Mouse (Mus musculus) limb, embryonic 13.5 days (tissue): ENCODE measurements around the gene Spock1. TPM values are rescaled to one million over a fixed set of nuclear protein-coding genes. Genes with fewer than 3 reads are reported as not detected.

Experiments
- ATAC-seq: fragments of 200-750 bp; cut with Nextera tagmentation; 2 replicates; pipeline ENCODE4 v1.8.0; 2017; ENCODE audit warnings: low read depth, moderate number of reproducible peaks, moderate TSS enrichment; ENCODE audit not compliant: low FRiP score
- H3K27ac ChIP-seq: fragments of 300-500 bp; sonication (generic); 2 replicates; pipeline ENCODE4 v1.5.1; 2015; ENCODE audit warnings: inconsistent platforms, mild to moderate bottlenecking, moderate library complexity
- H3K27me3 ChIP-seq: fragments of 300-500 bp; sonication (generic); 2 replicates; pipeline ENCODE4 v1.6.1; 2015; ENCODE audit warnings: mild to moderate bottlenecking, inconsistent platforms
- H3K36me3 ChIP-seq: fragments of 300-500 bp; sonication (generic); 2 replicates; pipeline ENCODE4 v1.6.1; 2015; ENCODE audit warnings: inconsistent platforms, mild to moderate bottlenecking, moderate library complexity
- H3K4me1 ChIP-seq: fragments of 300-500 bp; sonication (generic); 2 replicates; pipeline ENCODE4 v1.6.1; 2015; ENCODE audit warnings: inconsistent platforms
- H3K4me2 ChIP-seq: fragments of 300-500 bp; sonication (generic); replicated peaks from 2 replicates; pipeline ENCODE4 v1.6.1; 2015; ENCODE audit warnings: inconsistent platforms, mild to moderate bottlenecking, moderate library complexity
- H3K4me3 ChIP-seq: fragments of 300-500 bp; sonication (generic); 2 replicates; pipeline ENCODE4 v1.5.1; 2015; ENCODE audit warnings: moderate library complexity, mild to moderate bottlenecking, inconsistent platforms
- H3K9ac ChIP-seq: fragments of 300-500 bp; sonication (generic); 2 replicates; pipeline ENCODE4 v1.6.1; 2015; ENCODE audit warnings: mild to moderate bottlenecking, inconsistent platforms
- H3K9me3 ChIP-seq: fragments of 300-500 bp; sonication (generic); 2 replicates; pipeline ENCODE4 v1.6.1; 2016; ENCODE audit warnings: inconsistent platforms
- WGBS: fragments of 180-500 bp; shearing (Covaris S2); methylation state at CpG from one replicate; pipeline ENCODE4 v1.1.7; 2015; 5-methylcytosine and 5-hydroxymethylcytosine counted together
- polyA plus RNA-seq: library from polyadenylated mRNA; unstranded; fragments of >200 nt; fragmentation: Nextera tagmentation; extraction: Ambion mirVana; gene quantifications from 2 replicates; pipeline ENCODE4 v1.2.1, GENCODE M21; 2015

Gene Spock1
- polyA plus RNA-seq, 1 experiment from 2014 or later = 2.4 TPM

GRCm38 (mm10) chr13:57796951-57797692 is 111.0 kb downstream of the Spock1 start:
- Histone ChIP-seq H3K9ac (no peak overlapping the region), H3K4me2 (no peak overlapping the region), H3K9me3 (no peaks in the 10 kb centered on the region), H3K27ac (no peak overlapping the region), H3K4me3 (no peak overlapping the region), H3K36me3 (no peaks in the 10 kb centered on the region), H3K4me1 (peaks cover 12% of the 10 kb centered on the region), H3K27me3 (no peaks in the 10 kb centered on the region)
- 79% methylated on average over 10 of the region's 10 CpGs for WGBS
- no peak for ATAC-seq

DNA sequence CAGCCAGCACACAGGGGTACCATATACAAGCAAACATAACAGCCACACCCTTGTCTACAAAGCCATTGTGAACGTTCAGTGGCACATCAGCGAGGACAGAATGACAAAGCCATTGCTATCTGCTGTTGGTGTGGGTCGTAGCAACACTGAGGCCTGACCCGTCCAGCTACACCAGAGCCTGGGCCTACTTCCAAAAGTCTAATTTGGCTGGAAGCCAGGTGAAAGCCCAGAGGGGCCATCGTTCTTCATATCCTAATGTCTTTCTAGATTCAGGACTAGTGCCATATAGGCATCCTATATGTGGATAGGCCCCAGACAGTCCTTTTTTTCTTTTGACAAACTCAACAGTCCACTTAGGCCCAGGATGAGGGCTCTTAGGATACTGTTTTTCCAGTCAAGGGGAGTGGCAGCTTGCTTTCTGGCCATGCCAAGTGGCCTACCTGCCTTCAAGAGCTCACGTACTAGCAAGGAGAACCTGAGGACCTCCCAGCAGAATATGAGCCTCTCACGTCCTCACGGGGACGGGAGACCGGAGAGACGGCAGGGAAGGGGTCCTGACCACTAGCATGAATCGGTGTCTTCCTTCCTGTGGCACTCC is 114.4 kb downstream of the Spock1 start:
- H3K27ac ChIP-seq = no peak overlapping the region
- peaks cover 12% of the 10 kb centered on the region for H3K4me1 ChIP-seq
- 85% methylated on average over 12 of the region's 12 CpGs for WGBS
- H3K4me3 ChIP-seq = no peak overlapping the region
- ATAC-seq = no peak
- H3K27me3 ChIP-seq = no peaks in the 10 kb centered on the region
- no peaks in the 10 kb centered on the region for H3K9me3 ChIP-seq
- no peaks in the 10 kb centered on the region for H3K36me3 ChIP-seq
- H3K4me2 ChIP-seq = no peak overlapping the region
- no peak overlapping the region for H3K9ac ChIP-seq

DNA sequence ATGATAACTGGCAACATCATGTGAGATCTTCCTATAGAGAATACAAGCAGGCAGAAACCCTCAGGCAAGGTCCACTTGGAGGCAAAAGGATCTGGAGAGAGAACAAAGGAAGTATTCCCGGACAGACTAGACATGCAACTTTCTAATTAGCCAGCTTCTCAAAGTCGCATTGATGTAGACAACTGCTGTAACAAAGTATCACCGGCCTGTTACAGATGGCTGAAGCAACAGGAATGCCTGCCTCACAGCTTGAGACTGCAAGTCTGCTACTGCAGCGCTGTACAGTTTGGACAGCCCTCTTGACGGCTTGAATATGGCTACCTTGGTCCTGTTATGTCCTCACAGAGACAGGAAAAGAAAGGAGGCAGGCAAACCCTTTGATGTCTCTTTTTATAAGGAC is 118.3 kb downstream of the Spock1 start:
- ATAC-seq = no peak
- Histone ChIP-seq H3K9ac (no peak overlapping the region), H3K27ac (no peak overlapping the region), H3K9me3 (peaks cover 6% of the 10 kb centered on the region), H3K36me3 (no peaks in the 10 kb centered on the region), H3K4me3 (no peak overlapping the region), H3K4me1 (no peaks in the 10 kb centered on the region), H3K4me2 (no peak overlapping the region), H3K27me3 (no peaks in the 10 kb centered on the region)
- WGBS = 32% methylated on average over 5 of the region's 5 CpGs

GRCm38 (mm10) chr13:57788299-57788698 is 119.8 kb downstream of the Spock1 start:
- H3K27me3 ChIP-seq = no peaks in the 10 kb centered on the region
- H3K4me3 ChIP-seq = no peak overlapping the region
- H3K4me1 ChIP-seq = no peaks in the 10 kb centered on the region
- no peak for ATAC-seq
- over 99% methylated on average over 4 of the region's 4 CpGs for WGBS
- H3K9ac ChIP-seq = no peak overlapping the region
- H3K4me2 ChIP-seq = no peak overlapping the region
- no peak overlapping the region for H3K27ac ChIP-seq
- H3K36me3 ChIP-seq = no peaks in the 10 kb centered on the region
- H3K9me3 ChIP-seq = peaks cover 6% of the 10 kb centered on the region

DNA sequence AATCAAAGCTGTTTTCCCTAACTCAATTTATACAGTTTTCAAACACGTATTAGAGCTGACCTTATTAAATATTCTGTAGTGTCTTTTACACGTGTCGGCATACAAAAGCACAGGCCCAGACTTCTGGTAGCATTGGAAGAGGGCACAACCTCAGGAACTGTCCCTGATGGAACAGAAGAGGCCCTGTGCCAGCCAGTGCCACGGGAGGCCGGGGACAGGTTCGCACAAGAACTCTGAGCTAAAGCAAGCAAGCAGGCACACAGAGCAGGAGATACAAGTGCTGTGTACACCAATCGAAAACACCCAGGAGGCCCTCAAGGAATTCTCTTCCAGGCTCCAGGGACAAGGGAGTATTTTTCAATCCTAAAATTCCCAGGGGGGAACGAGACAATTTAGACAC is 121.9 kb downstream of the Spock1 start:
- Histone ChIP-seq H3K4me3 (no peak overlapping the region), H3K36me3 (no peaks in the 10 kb centered on the region), H3K9me3 (peaks cover 6% of the 10 kb centered on the region), H3K9ac (no peak overlapping the region), H3K4me2 (no peak overlapping the region), H3K4me1 (no peaks in the 10 kb centered on the region), H3K27me3 (no peaks in the 10 kb centered on the region), H3K27ac (no peak overlapping the region)
- ATAC-seq = no peak
- WGBS = 75% methylated on average over 8 of the region's 8 CpGs

DNA sequence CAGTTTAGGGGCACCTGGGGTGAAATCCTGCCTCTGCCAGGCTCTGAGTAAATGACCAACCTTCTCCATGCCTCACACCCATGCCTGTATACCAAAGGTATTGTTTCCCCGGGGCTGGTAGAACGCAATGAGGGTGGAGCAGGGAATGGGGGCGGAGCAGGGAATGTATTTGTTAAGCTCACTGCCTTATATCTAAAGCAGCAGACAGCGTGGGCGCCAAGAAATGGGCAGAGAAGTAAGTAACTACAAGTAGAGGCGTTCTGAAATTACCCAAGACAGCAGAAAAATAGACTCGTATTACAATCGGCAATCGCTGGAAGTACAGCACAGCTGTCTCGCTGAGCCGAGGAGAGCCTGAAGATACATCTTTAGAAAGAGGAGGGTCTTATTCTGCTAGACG is 125.2 kb downstream of the Spock1 start:
- Histone ChIP-seq H3K9me3 (peaks cover 9% of the 10 kb centered on the region; the same call in 1 of the 2 replicates), H3K27me3 (no peaks in the 10 kb centered on the region), H3K4me3 (no peak overlapping the region), H3K9ac (no peak overlapping the region), H3K27ac (no peak overlapping the region), H3K4me2 (no peak overlapping the region), H3K36me3 (no peaks in the 10 kb centered on the region), H3K4me1 (no peaks in the 10 kb centered on the region)
- no peak for ATAC-seq
- WGBS = 54% methylated on average over 12 of the region's 12 CpGs

DNA sequence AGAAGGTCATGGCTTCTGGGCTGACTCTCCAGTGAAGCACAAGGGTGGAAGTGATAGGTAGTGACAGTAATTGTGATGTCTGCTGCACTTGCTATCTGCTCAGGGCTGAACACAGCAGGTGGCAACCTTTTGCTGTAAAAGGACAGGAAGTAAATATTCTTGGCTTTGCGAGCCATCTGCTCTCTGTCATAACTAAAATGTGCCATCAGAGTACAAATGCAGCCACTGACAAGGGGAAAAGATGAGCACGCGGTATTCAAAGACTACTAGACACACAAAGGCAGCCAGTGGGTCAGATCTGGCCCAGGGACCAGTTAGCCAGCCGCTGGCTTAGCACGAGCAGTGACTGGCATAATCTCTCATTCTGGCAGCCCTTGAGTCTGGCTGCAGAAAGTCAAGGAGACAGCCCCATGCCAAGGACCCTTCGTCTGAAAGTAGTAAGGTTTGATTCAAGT is 126.0 kb downstream of the Spock1 start:
- no peak overlapping the region for H3K27ac ChIP-seq
- no peak overlapping the region for H3K4me2 ChIP-seq
- H3K36me3 ChIP-seq = no peaks in the 10 kb centered on the region
- ATAC-seq = no peak
- WGBS = 90% methylated on average over 6 of the region's 6 CpGs
- no peak overlapping the region for H3K4me3 ChIP-seq
- no peaks in the 10 kb centered on the region for H3K4me1 ChIP-seq
- no peaks in the 10 kb centered on the region for H3K27me3 ChIP-seq
- peaks cover 8% of the 10 kb centered on the region; the same call in 1 of the 2 replicates for H3K9me3 ChIP-seq
- H3K9ac ChIP-seq = no peak overlapping the region

- H3K4me1 ChIP-seq = no peaks in the 10 kb centered on the region
- no peak for ATAC-seq
- no peak overlapping the region for H3K4me3 ChIP-seq
- no peak overlapping the region for H3K9ac ChIP-seq
- no peak overlapping the region for H3K27ac ChIP-seq
- no peaks in the 10 kb centered on the region for H3K27me3 ChIP-seq
- 76% methylated on average over 4 of the region's 4 CpGs for WGBS
- no peaks in the 10 kb centered on the region for H3K36me3 ChIP-seq
- H3K9me3 ChIP-seq = peaks cover 8% of the 10 kb centered on the region; the same call in 1 of the 2 replicates
- H3K4me2 ChIP-seq = no peak overlapping the region
These were observed 129.0 kb downstream of the Spock1 start for GRCm38 (mm10) chr13:57779146-57779545.

GRCm38 (mm10) chr13:57778524-57778923 is 129.6 kb downstream of the Spock1 start:
- H3K4me3 ChIP-seq = no peak overlapping the region
- H3K9me3 ChIP-seq = peaks cover 8% of the 10 kb centered on the region; the same call in 1 of the 2 replicates
- no peak overlapping the region for H3K27ac ChIP-seq
- H3K36me3 ChIP-seq = no peaks in the 10 kb centered on the region
- H3K4me1 ChIP-seq = no peaks in the 10 kb centered on the region
- H3K27me3 ChIP-seq = no peaks in the 10 kb centered on the region
- 70% methylated on average over 3 of the region's 3 CpGs for WGBS
- H3K4me2 ChIP-seq = no peak overlapping the region
- ATAC-seq = no peak
- no peak overlapping the region for H3K9ac ChIP-seq

DNA sequence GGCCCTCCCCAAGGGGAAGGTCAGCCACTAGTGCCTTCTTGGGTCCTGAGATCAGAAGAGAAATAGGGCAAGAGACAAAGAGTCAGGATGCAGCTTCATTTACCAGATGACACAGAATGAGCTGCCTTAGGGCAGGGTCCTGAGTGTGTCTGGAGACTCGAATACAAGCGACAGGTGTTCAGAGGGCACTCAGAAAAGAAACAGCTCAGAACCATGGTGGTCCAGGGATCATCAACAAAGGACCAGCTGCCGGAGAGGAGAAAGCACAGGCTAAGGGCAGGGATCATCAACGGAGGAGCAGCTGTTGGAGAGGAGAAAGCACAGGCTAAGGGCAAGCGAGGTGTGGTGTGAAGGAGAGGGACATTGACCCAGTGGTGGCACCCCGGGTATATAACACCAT is 136.1 kb downstream of the Spock1 start:
- Histone ChIP-seq H3K4me2 (no peak overlapping the region), H3K9me3 (peaks cover 4% of the 10 kb centered on the region; the same call in 1 of the 2 replicates), H3K36me3 (no peaks in the 10 kb centered on the region), H3K4me1 (0 out of 2 replicates have a peak, but pooled peaks cover 4% of the 10 kb centered on the region), H3K27ac (no peak overlapping the region), H3K4me3 (no peak overlapping the region), H3K9ac (no peak overlapping the region), H3K27me3 (no peaks in the 10 kb centered on the region)
- no peak for ATAC-seq
- WGBS = 66% methylated on average over 6 of the region's 6 CpGs

- Histone ChIP-seq H3K36me3 (no peaks in the 10 kb centered on the region), H3K4me1 (0 out of 2 replicates have a peak, but pooled peaks cover 4% of the 10 kb centered on the region), H3K4me3 (no peak overlapping the region), H3K27me3 (no peaks in the 10 kb centered on the region), H3K9ac (no peak overlapping the region), H3K9me3 (peaks cover 6% of the 10 kb centered on the region; the same call in 1 of the 2 replicates), H3K4me2 (no peak overlapping the region), H3K27ac (no peak overlapping the region)
- WGBS = 63% methylated on average over 3 of the region's 3 CpGs
- ATAC-seq = no peak
These were observed 141.4 kb downstream of the Spock1 start for GRCm38 (mm10) chr13:57766721-57767120.

- ATAC-seq = no peak
- 67% methylated on average over 5 of the region's 5 CpGs for WGBS
- no peaks in the 10 kb centered on the region for H3K36me3 ChIP-seq
- no peak overlapping the region for H3K9ac ChIP-seq
- no peaks in the 10 kb centered on the region for H3K27me3 ChIP-seq
- peaks cover 18% of the 10 kb centered on the region for H3K4me1 ChIP-seq
- no peak overlapping the region for H3K4me3 ChIP-seq
- H3K4me2 ChIP-seq = no peak overlapping the region
- no peak overlapping the region for H3K27ac ChIP-seq
- no peaks in the 10 kb centered on the region for H3K9me3 ChIP-seq
These were observed 147.0 kb downstream of the Spock1 start for GRCm38 (mm10) chr13:57761122-57761521.
